ENCODE assay signal across 10 mouse cellular contexts in the genomic region with DNA sequence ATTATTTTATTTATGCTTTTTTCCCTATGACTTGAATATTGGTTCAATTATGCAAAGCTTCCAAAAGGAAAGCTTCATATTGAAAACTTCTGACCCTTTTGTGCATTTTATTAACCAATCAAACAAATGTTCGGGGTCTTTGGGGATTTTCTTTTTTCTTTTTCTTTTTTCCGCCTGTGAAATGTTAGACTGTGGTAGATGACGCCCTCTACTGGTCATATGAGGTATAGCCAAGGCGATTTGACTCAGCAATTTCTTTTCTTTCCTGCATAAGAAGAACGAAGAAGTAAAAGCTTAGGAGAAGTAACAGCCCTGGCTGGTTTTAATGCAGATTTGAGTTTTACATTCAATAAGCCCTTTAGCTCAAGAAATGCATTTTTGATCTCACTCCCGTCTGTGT.
DNase-seq lines count a peak whose midpoint lies in the region; ATAC-seq and TF ChIP-seq lines count a peak whose summit lies in the region.
"Had no signal": no experiment of that assay in that cellular context is flagged by ENCODE, and none has a peak within 500 bp of the region (broad histone marks: within the 10 kb centered on the region; RNA-seq: fewer than 3 reads in every experiment).

No protein-coding gene starts in this region.

- no peak overlapping the region for H3K4me2 ChIP-seq in kidney, postnatal 0 days (ENCODE audit: low read length)
- no peak overlapping the region for H3K4me2 ChIP-seq in kidney, embryonic 15.5 days
- no peak overlapping the region for H3K4me2 ChIP-seq in embryonic facial prominence, embryonic 14.5 days (ENCODE audit: low read depth, low read length)
- H3K4me2 ChIP-seq in midbrain, postnatal 0 days (ENCODE audit: low read depth, low read length, poor library complexity, severe bottlenecking) = no peak overlapping the region
- H3K4me2 ChIP-seq: heart, embryonic 13.5 days; midbrain, embryonic 12.5 days had no signal

- no peak for ATAC-seq in kidney, postnatal 0 days (replicated peaks; ENCODE audit: low FRiP score, low read depth)
- no peak for ATAC-seq in kidney, embryonic 15.5 days (replicated peaks; ENCODE audit: low FRiP score)
- ATAC-seq in Patski = no peak
- no peak for ATAC-seq in embryonic facial prominence, embryonic 14.5 days (ENCODE audit: low read depth)
- ATAC-seq in midbrain, postnatal 0 days (ENCODE audit: low FRiP score) = no peak
- no peak for ATAC-seq in monocyte, adult 5-6 weeks (replicated peaks; ENCODE audit: insufficient number of reproducible peaks, low FRiP score, low TSS enrichment, poor library complexity, severe bottlenecking)

- H3K4me1 ChIP-seq in kidney, postnatal 0 days (replicated peaks; ENCODE audit: insufficient read depth, low read length) = no peaks in the 10 kb centered on the region
- 0 out of 2 replicates have a peak, but pooled peaks cover 3% of the 10 kb centered on the region for H3K4me1 ChIP-seq in kidney, embryonic 15.5 days
- no peaks in the 10 kb centered on the region for H3K4me1 ChIP-seq in embryonic facial prominence, embryonic 14.5 days (ENCODE audit: control insufficient read depth, insufficient read depth, low read length)
- no peaks in the 10 kb centered on the region for H3K4me1 ChIP-seq in midbrain, postnatal 0 days (ENCODE audit: insufficient read depth, low read length)
- H3K4me1 ChIP-seq: heart, embryonic 13.5 days; midbrain, embryonic 12.5 days had no signal

- H3K9me3 ChIP-seq in kidney, postnatal 0 days (replicated peaks; ENCODE audit: low read length) = no peaks in the 10 kb centered on the region
- H3K9me3 ChIP-seq in kidney, embryonic 15.5 days (replicated peaks) = no peaks in the 10 kb centered on the region
- H3K9me3 ChIP-seq in embryonic facial prominence, embryonic 14.5 days (ENCODE audit: control insufficient read depth, low read length) = no peaks in the 10 kb centered on the region
- no peaks in the 10 kb centered on the region for H3K9me3 ChIP-seq in midbrain, postnatal 0 days (ENCODE audit: low read length)
- H3K9me3 ChIP-seq: heart, embryonic 13.5 days; midbrain, embryonic 12.5 days had no signal

- POLR2A ChIA-PET in Patski (lab: Charles Lee) = interaction anchor here (0.7 kb wide), 1 partner anchor 206 kb away, joined by 4 read pairs; no protein-coding TSS in a partner anchor

- no peak overlapping the region for H3K4me3 ChIP-seq in kidney, postnatal 0 days (replicated peaks; ENCODE audit: low read depth, low read length)
- H3K4me3 ChIP-seq in kidney, embryonic 15.5 days (replicated peaks) = no peak overlapping the region
- no peak overlapping the region for H3K4me3 ChIP-seq in embryonic facial prominence, embryonic 14.5 days (ENCODE audit: low read depth, low read length)
- H3K4me3 ChIP-seq in midbrain, postnatal 0 days (ENCODE audit: low read depth, low read length) = no peak overlapping the region
- H3K4me3 ChIP-seq: heart, embryonic 13.5 days; midbrain, embryonic 12.5 days had no signal

- TF ChIP-seq CTCF in kidney, postnatal 0 days (IDR thresholded peaks at IDR 0.05; ENCODE audit: low read depth) = peak; percentile 87
- TF ChIP-seq CTCF in Patski (IDR thresholded peaks at IDR 0.05) = peak; percentile 77
- TF ChIP-seq CTCF in midbrain, postnatal 0 days (IDR thresholded peaks at IDR 0.05) = peak; percentile 91

- DNase-seq in kidney, postnatal 0 days (ENCODE audit: low spot score) = peak; percentile 75
- DNase-seq in ES-CJ7 (ENCODE audit: low read depth, low spot score) = peak; percentile 53
- peak; percentile 6 for DNase-seq in Patski (ENCODE audit: low read depth, low spot score)
- DNase-seq in embryonic facial prominence, embryonic 14.5 days (ENCODE audit: low spot score) = peak; percentile 78
- peak; percentile 83 for DNase-seq in midbrain, postnatal 0 days (ENCODE audit: low spot score)
- DNase-seq in urinary bladder, postnatal 36 days (ENCODE audit: low spot score in 2 of 2) = no peak

- H3K27me3 ChIP-seq in kidney, postnatal 0 days (ENCODE audit: insufficient read depth, low read length) = no peaks in the 10 kb centered on the region
- H3K27me3 ChIP-seq in kidney, embryonic 15.5 days = no peaks in the 10 kb centered on the region; the same call in 1 of the 2 replicates
- peaks cover 13% of the 10 kb centered on the region for H3K27me3 ChIP-seq in Patski
- H3K27me3 ChIP-seq in embryonic facial prominence, embryonic 14.5 days (replicated peaks; ENCODE audit: control insufficient read depth, insufficient read depth, low read length) = no peaks in the 10 kb centered on the region
- no peaks in the 10 kb centered on the region for H3K27me3 ChIP-seq in midbrain, postnatal 0 days (ENCODE audit: insufficient read depth, low read length)
- H3K27me3 ChIP-seq: heart, embryonic 13.5 days; midbrain, embryonic 12.5 days had no signal

- in situ Hi-C loops in Patski (cut with MboI; ENCODE audit: low pct_unique_long_range_greater_than_20kb) = loop anchor here (10.0 kb wide), 1 partner anchor 140 kb away; a partner anchor contains a TSS

- CTCF ChIA-PET in Patski (lab: Charles Lee) = interaction anchor here (0.8 to 2.3 kb wide), 18 partner anchors 8 to 736 kb away, joined by 3 to 12 read pairs (median 4); no protein-coding TSS in a partner anchor

- 11% methylated on average over 6 of the region's 6 CpGs for WGBS in kidney, postnatal 0 days
- WGBS in kidney, embryonic 15.5 days = 9% methylated on average over 6 of the region's 6 CpGs
- 6% methylated on average over 6 of the region's 6 CpGs for WGBS in embryonic facial prominence, embryonic 14.5 days
- WGBS in midbrain, postnatal 0 days = 4% methylated on average over 6 of the region's 6 CpGs

- H3K27ac ChIP-seq in kidney, postnatal 0 days = no peak overlapping the region
- H3K27ac ChIP-seq in kidney, embryonic 15.5 days = no peak overlapping the region
- H3K27ac ChIP-seq in embryonic facial prominence, embryonic 14.5 days (replicated peaks; ENCODE audit: low read depth, low read length) = no peak overlapping the region
- no peak overlapping the region for H3K27ac ChIP-seq in midbrain, postnatal 0 days (ENCODE audit: low read depth, low read length)
- H3K27ac ChIP-seq: heart, embryonic 13.5 days; midbrain, embryonic 12.5 days had no signal

- H3K9ac ChIP-seq in kidney, postnatal 0 days (ENCODE audit: low read depth, low read length) = no peak overlapping the region
- H3K9ac ChIP-seq in kidney, embryonic 15.5 days = no peak overlapping the region
- H3K9ac ChIP-seq in embryonic facial prominence, embryonic 14.5 days (ENCODE audit: low read depth, low read length) = no peak overlapping the region
- H3K9ac ChIP-seq in midbrain, postnatal 0 days (replicated peaks; ENCODE audit: low read length, poor library complexity, severe bottlenecking) = no peak overlapping the region
- H3K9ac ChIP-seq: heart, embryonic 13.5 days; midbrain, embryonic 12.5 days had no signal

- H3K36me3 ChIP-seq in kidney, postnatal 0 days (ENCODE audit: insufficient read depth, low read length) = no peaks in the 10 kb centered on the region
- no peaks in the 10 kb centered on the region for H3K36me3 ChIP-seq in kidney, embryonic 15.5 days
- no peaks in the 10 kb centered on the region for H3K36me3 ChIP-seq in embryonic facial prominence, embryonic 14.5 days (ENCODE audit: control insufficient read depth, insufficient read depth, low read length)
- H3K36me3 ChIP-seq in midbrain, postnatal 0 days (ENCODE audit: insufficient read depth, low read length) = no peaks in the 10 kb centered on the region
- H3K36me3 ChIP-seq: heart, embryonic 13.5 days; midbrain, embryonic 12.5 days had no signal

Comparison
In these comparisons a context has a peak if more than half of its experiments do, and no peak if none do; other contexts are left out.
1. DNase-seq: peak in kidney, postnatal 0 days (single experiment), ES-CJ7 (single experiment), Patski (single experiment), embryonic facial prominence, embryonic 14.5 days (single experiment) and midbrain, postnatal 0 days (single experiment); none in urinary bladder, postnatal 36 days (0 of 2).
2. Peak in every context shown above with its lines, with median percentiles within 50 percentile points of each other: CTCF ChIP-seq.